Mouse (Mus musculus): ENCODE results near the gene Tas2r135. TPM values are rescaled to one million over a fixed set of nuclear protein-coding genes. Genes with fewer than 3 reads are reported as not detected.

Gene Tas2r135
- polyA plus RNA-seq (2015; fragmentation: Nextera tagmentation; extraction: Ambion mirVana), result not detected in 2 replicates

DNA sequence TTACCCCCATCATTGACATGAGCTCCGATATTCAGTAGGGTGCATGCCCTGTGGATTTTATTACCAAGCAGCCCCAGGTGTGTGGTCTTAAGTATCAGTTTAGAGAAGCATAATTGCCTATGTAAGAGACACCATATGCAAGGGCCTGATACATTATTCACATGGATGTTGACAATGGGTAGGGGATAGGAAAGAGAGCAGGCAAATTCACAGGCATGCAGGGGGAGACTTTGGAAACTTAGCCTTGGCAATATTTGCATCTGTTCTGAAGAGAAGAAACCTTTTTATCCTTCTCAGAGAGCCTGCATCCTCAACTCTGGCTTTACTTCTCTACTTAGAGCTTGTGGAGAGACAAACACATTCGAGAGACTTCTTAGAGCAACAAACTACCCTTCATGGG lies at the start of gene Tas2r135:
Tas2r135 (plus strand) TSS at position 301 of the 400 bp plus-strand sequence.

DNA sequence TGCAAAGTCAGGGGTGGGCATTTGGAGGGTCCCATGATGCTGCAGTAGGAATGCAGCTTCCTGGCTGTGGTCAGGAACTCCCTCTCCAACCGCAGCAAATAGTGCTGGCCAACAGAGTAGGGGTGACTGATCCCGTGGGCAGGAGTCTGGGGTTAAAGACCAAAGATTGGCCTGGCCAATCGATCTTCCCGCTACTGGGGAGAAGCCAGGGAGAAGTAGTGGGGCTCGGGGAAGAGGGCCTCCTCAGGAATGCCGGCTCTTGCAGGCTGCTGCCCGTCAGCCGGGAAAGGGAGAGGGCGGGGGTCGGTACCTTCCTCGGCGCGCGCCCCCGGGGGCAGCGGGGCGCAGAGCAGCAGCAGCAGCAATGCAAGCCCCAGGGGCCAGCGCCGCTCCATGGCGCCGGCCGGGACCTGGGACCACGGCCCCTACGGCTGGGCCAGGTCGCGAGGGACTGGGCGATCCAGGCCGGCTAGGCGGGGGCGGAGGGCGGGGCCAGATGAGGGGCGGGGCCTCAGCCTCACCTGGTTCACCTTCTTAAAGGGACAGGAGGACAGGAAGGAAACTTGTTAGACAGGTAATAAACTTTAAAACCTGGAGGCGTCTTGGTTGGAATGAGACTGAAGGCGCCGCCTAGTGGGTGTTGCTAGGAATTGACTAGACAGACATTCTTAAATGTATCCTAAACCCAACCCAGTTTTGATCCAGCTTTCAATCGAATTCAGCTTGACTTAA lies 32.3 kb upstream of the Tas2r135 start, which contains the start of gene Epha1:
Epha1 (minus strand) TSS at position 453 of the 732 bp plus-strand sequence.

DNA sequence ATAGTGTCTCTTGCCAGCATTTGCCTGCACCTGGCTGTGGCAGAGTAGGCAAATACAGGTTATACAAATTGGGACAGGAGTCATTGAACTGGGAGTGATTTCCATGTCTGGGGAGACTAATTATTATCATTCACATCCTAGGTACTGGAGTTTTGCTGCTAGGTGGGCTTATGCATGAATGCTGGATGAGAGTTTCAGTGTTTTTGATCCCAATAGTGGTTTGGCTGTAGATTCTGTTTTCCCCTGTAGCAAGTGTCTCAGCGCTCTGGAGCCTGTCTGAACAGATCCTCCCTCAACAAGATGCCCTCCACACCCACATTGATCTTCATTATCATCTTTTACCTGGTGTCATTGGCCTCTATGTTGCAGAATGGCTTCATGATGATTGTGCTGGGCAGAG lies 5.3 kb upstream of the Tas2r135 start, which contains the start of gene Tas2r143:
Tas2r143 (plus strand) TSS at position 301 of the 400 bp plus-strand sequence.

DNA sequence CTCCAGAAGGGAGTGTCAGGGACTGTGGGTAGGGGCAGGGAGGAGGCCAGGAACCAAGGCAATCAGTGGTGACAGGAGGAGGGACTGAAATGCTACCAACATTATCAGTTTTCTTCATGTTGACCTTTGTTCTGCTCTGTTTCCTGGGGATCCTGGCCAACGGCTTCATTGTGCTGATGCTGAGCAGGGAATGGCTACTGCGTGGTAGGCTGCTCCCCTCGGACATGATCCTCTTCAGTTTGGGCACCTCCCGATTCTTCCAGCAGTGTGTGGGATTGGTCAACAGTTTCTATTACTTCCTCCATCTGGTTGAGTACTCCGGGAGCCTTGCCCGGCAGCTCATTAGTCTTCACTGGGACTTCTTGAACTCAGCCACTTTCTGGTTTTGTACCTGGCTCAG lies 29.2 kb downstream of the Tas2r135 start, which contains the start of gene Tas2r126:
Tas2r126 (plus strand) TSS at position 90 of the 400 bp plus-strand sequence.

Other genes starting within 250 kb of the Tas2r135 start
- gene Tas2r144, start 190.1 kb upstream of the Tas2r135 start, polyA plus RNA-seq (2015; fragmentation: Nextera tagmentation; extraction: Ambion mirVana), result not detected in 2 replicates
- 21.2 and 23.7 TPM in 2 replicates for gene Gstk1, start 159.5 kb upstream of the Tas2r135 start, polyA plus RNA-seq (2015; fragmentation: Nextera tagmentation; extraction: Ambion mirVana)
- gene Tmem139, start 143.5 kb upstream of the Tas2r135 start, polyA plus RNA-seq (2015; fragmentation: Nextera tagmentation; extraction: Ambion mirVana), result not detected in 2 replicates
- 13.0 and 13.9 TPM in 2 replicates for gene Casp2, start 140.4 kb upstream of the Tas2r135 start, polyA plus RNA-seq (2015; fragmentation: Nextera tagmentation; extraction: Ambion mirVana)
- 0.31 and 0.71 TPM in 2 replicates for gene Clcn1, start 118.7 kb upstream of the Tas2r135 start, polyA plus RNA-seq (2015; fragmentation: Nextera tagmentation; extraction: Ambion mirVana)
- 6.6 and 7.7 TPM in 2 replicates for gene Fam131b, start 80.8 kb upstream of the Tas2r135 start, polyA plus RNA-seq (2015; fragmentation: Nextera tagmentation; extraction: Ambion mirVana)
- 60.1 and 68.6 TPM in 2 replicates for gene Zyx, start 55.8 kb upstream of the Tas2r135 start, polyA plus RNA-seq (2015; fragmentation: Nextera tagmentation; extraction: Ambion mirVana)
- gene Epha1, start 32.2 kb upstream of the Tas2r135 start, polyA plus RNA-seq (2015; fragmentation: Nextera tagmentation; extraction: Ambion mirVana), result 0.40 and 0.52 TPM in 2 replicates
- not detected in 2 replicates for gene Tas2r143, start 5.2 kb upstream of the Tas2r135 start, polyA plus RNA-seq (2015; fragmentation: Nextera tagmentation; extraction: Ambion mirVana)
- not detected in 2 replicates for gene Tas2r126, start 29.1 kb downstream of the Tas2r135 start, polyA plus RNA-seq (2015; fragmentation: Nextera tagmentation; extraction: Ambion mirVana)
- not detected in 2 replicates for gene Olfr458, start 59.8 kb downstream of the Tas2r135 start, polyA plus RNA-seq (2015; fragmentation: Nextera tagmentation; extraction: Ambion mirVana)
- gene Olfr457, start 70.9 kb downstream of the Tas2r135 start, polyA plus RNA-seq (2015; fragmentation: Nextera tagmentation; extraction: Ambion mirVana), result not detected in 2 replicates
- gene Olfr456, start 81.8 kb downstream of the Tas2r135 start, polyA plus RNA-seq (2015; fragmentation: Nextera tagmentation; extraction: Ambion mirVana), result not detected in 2 replicates
- not detected in 2 replicates for gene Olfr455, start 142.2 kb downstream of the Tas2r135 start, polyA plus RNA-seq (2015; fragmentation: Nextera tagmentation; extraction: Ambion mirVana)
- gene Tcaf3, start 192.3 kb downstream of the Tas2r135 start, polyA plus RNA-seq (2015; fragmentation: Nextera tagmentation; extraction: Ambion mirVana), result not detected in 2 replicates
- 2.6 TPM in 2 replicates for gene Tcaf2, start 239.8 kb downstream of the Tas2r135 start, polyA plus RNA-seq (2015; fragmentation: Nextera tagmentation; extraction: Ambion mirVana)